Mouse (Mus musculus) embryonic facial prominence, embryonic 13.5 days (tissue): ENCODE results near the gene Stac3. TPM values are rescaled to one million over a fixed set of nuclear protein-coding genes. Genes with fewer than 3 reads are reported as not detected.

ENCODE experiments used
- ATAC-seq: fragments of 200-750 bp; cut with Nextera tagmentation; 2 replicates; pipeline ENCODE4 v1.8.0; 2017; ENCODE audit warnings: low read depth; ENCODE audit not compliant: insufficient number of reproducible peaks, insufficient read depth, low FRiP score, low TSS enrichment
- H3K27ac ChIP-seq: fragments of 300-500 bp; sonication (generic); 2 replicates; pipeline ENCODE4 v1.5.1; 2015; ENCODE audit warnings: moderate library complexity, mild to moderate bottlenecking, inconsistent platforms
- H3K27me3 ChIP-seq: fragments of 300-500 bp; sonication (generic); 2 replicates; pipeline ENCODE4 v1.6.1; 2015; ENCODE audit warnings: mild to moderate bottlenecking, inconsistent platforms
- H3K36me3 ChIP-seq: fragments of 300-500 bp; sonication (generic); 2 replicates; pipeline ENCODE4 v1.6.1; 2015; ENCODE audit warnings: mild to moderate bottlenecking, inconsistent platforms
- H3K4me1 ChIP-seq: fragments of 300-500 bp; sonication (generic); 2 replicates; pipeline ENCODE4 v1.6.1; 2015; ENCODE audit warnings: inconsistent platforms
- H3K4me2 ChIP-seq: fragments of 300-500 bp; sonication (generic); 2 replicates; pipeline ENCODE4 v1.6.1; 2015; ENCODE audit warnings: moderate library complexity, mild to moderate bottlenecking, inconsistent platforms
- H3K4me3 ChIP-seq: fragments of 300-500 bp; sonication (generic); 2 replicates; pipeline ENCODE4 v1.5.1; 2015; ENCODE audit warnings: mild to moderate bottlenecking, inconsistent platforms
- H3K9ac ChIP-seq: fragments of 300-500 bp; sonication (generic); 2 replicates; pipeline ENCODE4 v1.6.1; 2015; ENCODE audit warnings: mild to moderate bottlenecking, inconsistent platforms
- H3K9me3 ChIP-seq: fragments of 300-500 bp; sonication (generic); 2 replicates; pipeline ENCODE4 v1.6.1; 2016; ENCODE audit warnings: inconsistent platforms
- WGBS: fragments of 180-500 bp; shearing (Covaris S2); methylation state at CpG from one replicate; pipeline ENCODE4 v1.1.7; 2015; ENCODE audit warnings: mixed read lengths; 5-methylcytosine and 5-hydroxymethylcytosine counted together
- polyA plus RNA-seq: library from polyadenylated mRNA; unstranded; fragments of >200 nt; fragmentation: Nextera tagmentation; extraction: Ambion mirVana; gene quantifications from 2 replicates; pipeline ENCODE4 v1.2.1, GENCODE M21; 2015

Gene Stac3
- polyA plus RNA-seq, result 2.0 and 3.2 TPM in 2 replicates

DNA sequence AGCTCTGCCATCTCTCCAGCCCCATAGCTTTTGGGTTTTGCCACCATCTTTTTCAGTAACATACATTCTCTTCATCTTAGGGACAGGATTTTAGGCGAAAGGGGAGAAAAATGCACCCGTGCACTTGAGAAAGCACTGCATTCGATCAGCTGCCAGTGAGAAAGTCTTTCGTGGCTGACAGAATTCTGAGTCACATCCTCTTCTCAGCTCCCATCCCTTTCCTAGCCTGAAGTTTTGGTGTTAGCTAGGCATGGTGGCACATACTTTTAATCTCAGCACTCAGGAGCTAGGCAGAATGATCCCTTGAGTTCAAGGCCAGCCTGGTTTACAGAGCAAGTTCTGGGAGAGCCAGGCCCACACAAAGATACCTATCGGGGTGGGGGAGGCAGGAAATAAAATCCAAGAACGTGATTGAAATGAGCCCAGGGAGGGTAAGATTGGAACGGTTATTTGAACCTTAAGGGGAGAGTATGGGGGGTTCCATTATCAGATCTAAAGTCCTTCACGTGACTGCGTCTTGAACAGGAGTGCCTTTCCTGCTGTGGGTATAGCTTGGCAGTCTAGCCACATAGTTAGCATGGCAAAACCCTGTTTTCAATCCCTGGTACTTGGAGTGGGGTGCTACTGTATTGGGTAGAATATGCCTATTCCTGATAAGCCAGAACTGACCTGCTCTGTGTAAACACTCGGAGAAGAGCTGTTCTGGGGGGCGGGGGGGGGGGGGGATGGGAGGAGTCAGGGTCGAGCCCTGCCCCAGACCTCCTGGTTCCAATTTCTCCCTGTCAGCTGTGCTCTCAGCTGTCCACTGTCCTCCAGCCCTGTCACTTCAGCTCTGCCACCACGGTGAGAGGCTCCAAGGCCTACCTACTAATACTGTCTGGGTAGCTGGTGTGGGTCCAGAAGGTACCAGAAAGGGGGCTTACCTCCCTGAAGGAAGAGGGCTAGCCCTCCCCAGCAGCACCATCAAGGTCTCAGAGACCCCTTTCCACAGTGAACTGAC is at the start of gene Stac3:
TSS of gene Stac3 (plus strand) at position 793 of the 1,000 bp plus-strand sequence.
- Histone ChIP-seq H3K4me2 (no peak within 1 kb of the TSS), H3K27ac (no peak within 1 kb of the TSS; the same call in 1 of the 2 replicates), H3K9me3 (no peaks in the 10 kb centered on the region), H3K36me3 (peaks cover 57% of the 10 kb centered on the region), H3K27me3 (no peaks in the 10 kb centered on the region; the same call in 1 of the 2 replicates), H3K4me1 (no peaks in the 10 kb centered on the region), H3K4me3 (no peak within 1 kb of the TSS), H3K9ac (peak within 1 kb of the TSS; percentile 27; the same call in 1 of the 2 replicates)
- ATAC-seq, result no peak
- WGBS, result 61% methylated on average over 13 of the region's 13 CpGs

DNA sequence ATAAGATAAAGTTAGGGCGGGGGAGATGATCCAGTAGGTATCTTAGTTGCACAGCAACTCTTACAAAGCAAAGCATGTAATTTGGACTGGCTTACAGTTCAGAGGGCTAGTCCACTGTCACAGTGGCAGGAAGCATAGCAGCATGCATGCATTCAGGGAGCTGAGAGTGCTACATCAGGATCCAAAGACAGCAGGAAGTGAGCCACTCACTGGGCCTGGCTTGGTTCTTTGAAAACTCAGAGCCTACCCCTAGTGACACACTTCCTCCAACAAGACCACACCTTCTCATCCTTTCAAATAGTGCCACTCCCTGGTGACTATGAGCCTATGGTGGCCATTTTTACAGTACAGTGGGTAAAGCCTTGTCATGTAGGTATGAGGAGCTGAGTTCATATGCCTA is 47.8 kb upstream of the Stac3 start:
- Histone ChIP-seq H3K9ac (no peak overlapping the region), H3K4me3 (no peak overlapping the region), H3K27ac (no peak overlapping the region), H3K4me1 (no peaks in the 10 kb centered on the region), H3K36me3 (peaks cover 71% of the 10 kb centered on the region), H3K9me3 (no peaks in the 10 kb centered on the region), H3K27me3 (no peaks in the 10 kb centered on the region), H3K4me2 (no peak overlapping the region)
- WGBS, result 92% methylated on average over 1 of the region's 1 CpGs
- ATAC-seq, result no peak

DNA sequence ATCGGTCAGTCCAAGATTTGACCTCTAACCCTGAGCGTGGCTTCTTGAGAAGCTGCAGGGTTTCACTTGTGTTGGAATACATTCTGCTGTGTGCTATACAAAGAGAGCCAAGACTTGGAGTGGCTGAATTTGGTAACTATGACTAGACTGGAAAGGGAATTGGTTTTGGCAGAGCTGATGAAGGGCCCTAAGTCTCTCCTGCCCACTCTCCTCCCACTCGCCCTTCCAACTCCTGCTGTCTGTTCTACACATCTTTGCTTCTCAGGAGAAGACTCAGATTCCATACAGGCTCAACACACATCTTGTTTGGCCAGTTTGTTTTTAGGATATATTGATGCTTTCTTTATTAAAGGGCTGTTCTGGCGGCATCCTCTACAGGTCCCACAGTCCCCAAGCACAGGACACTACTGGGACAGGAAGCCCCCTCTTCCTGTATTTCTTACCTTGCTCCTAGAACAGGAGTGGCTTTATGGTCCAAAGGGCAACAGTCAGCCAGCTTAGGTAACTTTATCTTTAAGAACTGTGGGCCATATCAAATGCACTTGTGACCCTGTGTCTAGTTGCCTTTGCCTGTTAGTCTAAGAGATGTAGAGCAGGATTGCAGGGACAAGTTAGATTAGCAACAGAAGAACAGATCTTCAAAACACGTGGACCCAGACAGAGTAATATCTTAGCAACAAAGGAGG is 38.9 kb upstream of the Stac3 start:
- no peaks in the 10 kb centered on the region for H3K4me1 ChIP-seq
- no peak overlapping the region for H3K4me3 ChIP-seq
- peaks cover 71% of the 10 kb centered on the region for H3K36me3 ChIP-seq
- WGBS, result 85% methylated on average over 5 of the region's 5 CpGs
- H3K9me3 ChIP-seq, result no peaks in the 10 kb centered on the region
- ATAC-seq, result no peak
- no peak overlapping the region for H3K9ac ChIP-seq
- H3K27me3 ChIP-seq, result no peaks in the 10 kb centered on the region
- no peak overlapping the region for H3K27ac ChIP-seq
- no peak overlapping the region for H3K4me2 ChIP-seq

DNA sequence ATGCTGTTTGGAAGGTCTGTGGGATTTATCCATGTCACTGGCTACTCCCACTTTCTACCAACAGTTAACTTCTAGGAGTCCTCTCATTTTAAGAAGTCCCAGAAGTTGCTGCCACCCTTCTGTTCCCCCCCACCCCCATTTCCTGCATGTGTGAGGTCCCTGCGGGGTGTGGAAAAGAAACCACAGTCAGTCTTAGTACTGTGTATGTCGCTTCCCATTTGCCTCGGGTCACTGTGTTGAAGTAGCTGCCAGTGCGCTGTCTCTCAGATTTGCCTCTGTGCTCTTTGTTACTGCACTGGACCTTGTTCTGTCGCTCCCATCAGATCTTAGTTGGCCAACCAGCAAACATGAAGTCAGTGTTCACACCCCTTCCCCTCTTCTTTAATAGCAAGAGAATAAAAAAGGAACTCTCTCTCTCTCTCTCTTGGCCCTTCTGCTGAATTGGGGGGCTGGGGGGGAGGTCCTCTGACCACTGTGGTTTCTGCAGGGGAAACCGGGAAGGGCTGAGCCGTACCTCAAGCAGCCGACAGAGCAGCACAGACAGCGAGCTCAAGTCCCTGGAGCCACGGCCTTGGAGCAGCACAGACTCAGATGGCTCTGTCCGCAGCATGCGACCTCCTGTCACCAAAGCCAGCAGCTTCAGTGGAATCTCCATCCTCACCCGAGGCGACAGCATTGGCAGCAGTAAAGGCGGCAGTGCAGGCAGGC is 30.1 kb upstream of the Stac3 start:
- no peak for ATAC-seq
- Histone ChIP-seq H3K9ac (no peak overlapping the region), H3K4me1 (peaks cover 13% of the 10 kb centered on the region), H3K4me3 (no peak overlapping the region), H3K9me3 (no peaks in the 10 kb centered on the region), H3K27ac (peak overlapping the region; percentile 48; the same call in 1 of the 2 replicates), H3K4me2 (0 out of 2 replicates have a peak overlapping the region, but pooled peaks have one; percentile 1), H3K36me3 (peaks cover 57% of the 10 kb centered on the region), H3K27me3 (no peaks in the 10 kb centered on the region)
- WGBS, result 42% methylated on average over 15 of the region's 15 CpGs

GRCm38 (mm10) chr10:127472722-127473121 is 28.8 kb upstream of the Stac3 start:
- Histone ChIP-seq H3K4me1 (peaks cover 13% of the 10 kb centered on the region), H3K27ac (no peak overlapping the region), H3K4me2 (no peak overlapping the region), H3K9me3 (no peaks in the 10 kb centered on the region), H3K36me3 (peaks cover 67% of the 10 kb centered on the region), H3K9ac (no peak overlapping the region), H3K4me3 (no peak overlapping the region), H3K27me3 (no peaks in the 10 kb centered on the region)
- ATAC-seq, result no peak
- WGBS, result 82% methylated on average over 9 of the region's 9 CpGs

DNA sequence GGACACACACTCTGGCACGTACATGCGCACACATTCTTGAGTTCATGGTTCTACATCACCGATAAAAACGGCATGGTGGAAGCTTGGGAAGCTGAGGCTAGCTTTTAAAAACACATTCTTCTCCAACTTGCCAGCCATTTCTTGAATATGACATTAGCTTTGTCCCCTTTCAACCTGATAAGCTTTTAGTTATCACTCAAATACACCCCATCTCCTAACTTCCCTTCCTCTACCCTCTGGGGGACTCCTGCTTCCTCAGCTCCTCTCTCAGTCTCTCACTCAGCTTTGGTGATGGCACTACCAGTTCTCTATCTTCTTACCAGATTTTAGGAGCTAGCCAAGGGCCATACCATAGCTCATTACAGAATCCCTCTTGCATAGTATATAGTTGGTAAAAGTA is 26.3 kb upstream of the Stac3 start:
- H3K4me3 ChIP-seq, result no peak overlapping the region
- H3K9ac ChIP-seq, result no peak overlapping the region
- H3K27ac ChIP-seq, result no peak overlapping the region
- no peaks in the 10 kb centered on the region for H3K9me3 ChIP-seq
- H3K36me3 ChIP-seq, result peaks cover 53% of the 10 kb centered on the region
- WGBS, result 94% methylated on average over 4 of the region's 4 CpGs
- H3K4me1 ChIP-seq, result peaks cover 13% of the 10 kb centered on the region
- H3K4me2 ChIP-seq, result no peak overlapping the region
- H3K27me3 ChIP-seq, result no peaks in the 10 kb centered on the region
- no peak for ATAC-seq

DNA sequence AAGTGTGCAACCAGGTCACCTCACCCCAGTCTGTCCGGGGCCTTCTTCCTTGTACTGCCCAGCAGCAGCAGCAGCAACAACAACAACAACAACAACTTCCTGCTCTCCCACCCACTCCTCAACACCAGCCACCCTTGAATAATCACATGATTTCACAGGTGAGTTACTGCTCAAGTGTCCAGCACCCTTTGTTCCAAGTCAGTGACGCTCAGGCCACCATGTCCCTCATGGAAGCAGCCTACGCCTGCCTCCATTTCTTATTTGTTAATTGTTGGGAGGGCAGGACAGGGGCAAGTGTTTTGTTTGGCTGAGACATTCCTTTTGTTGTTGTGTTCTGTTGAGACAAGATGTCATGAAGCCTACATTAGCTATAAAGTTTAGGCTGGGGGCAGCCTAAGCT is 24.9 kb upstream of the Stac3 start:
- H3K4me3 ChIP-seq, result no peak overlapping the region
- 83% methylated on average over 3 of the region's 3 CpGs for WGBS
- no peak overlapping the region for H3K9ac ChIP-seq
- no peaks in the 10 kb centered on the region for H3K27me3 ChIP-seq
- no peak for ATAC-seq
- H3K4me1 ChIP-seq, result peaks cover 4% of the 10 kb centered on the region; the same call in 1 of the 2 replicates
- no peak overlapping the region for H3K4me2 ChIP-seq
- no peaks in the 10 kb centered on the region for H3K9me3 ChIP-seq
- peaks cover 59% of the 10 kb centered on the region for H3K36me3 ChIP-seq
- no peak overlapping the region for H3K27ac ChIP-seq

DNA sequence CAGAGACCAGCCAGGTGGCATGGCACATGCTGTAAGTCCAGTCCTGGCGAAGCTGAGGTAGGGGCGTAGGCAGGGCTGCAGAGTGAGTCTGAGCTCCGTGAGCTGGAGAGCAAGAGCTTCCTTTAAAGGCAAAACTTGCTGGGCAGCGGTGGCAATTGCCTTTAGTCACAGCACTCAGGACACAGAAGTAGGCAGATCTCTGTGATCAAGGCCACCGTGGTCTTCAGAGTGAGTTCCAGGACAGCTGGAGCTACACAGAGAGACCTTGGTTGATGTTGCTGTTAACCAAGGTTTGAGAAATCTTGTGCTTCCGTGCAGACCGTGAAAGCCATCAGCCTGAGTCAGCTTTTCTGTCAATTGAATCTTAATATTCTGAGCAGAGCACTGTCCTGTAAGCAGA is 24.2 kb upstream of the Stac3 start:
- WGBS, result 81% methylated on average over 7 of the region's 7 CpGs
- Histone ChIP-seq H3K4me3 (no peak overlapping the region), H3K9me3 (no peaks in the 10 kb centered on the region), H3K36me3 (peaks cover 58% of the 10 kb centered on the region), H3K27ac (no peak overlapping the region), H3K4me2 (no peak overlapping the region), H3K4me1 (no peaks in the 10 kb centered on the region), H3K27me3 (no peaks in the 10 kb centered on the region), H3K9ac (no peak overlapping the region)
- no peak for ATAC-seq

GRCm38 (mm10) chr10:127479131-127479530 is 22.4 kb upstream of the Stac3 start:
- no peak overlapping the region for H3K4me2 ChIP-seq
- no peak overlapping the region for H3K9ac ChIP-seq
- H3K4me3 ChIP-seq, result no peak overlapping the region
- 93% methylated on average over 4 of the region's 4 CpGs for WGBS
- ATAC-seq, result no peak
- H3K27me3 ChIP-seq, result no peaks in the 10 kb centered on the region
- no peak overlapping the region for H3K27ac ChIP-seq
- H3K9me3 ChIP-seq, result no peaks in the 10 kb centered on the region
- H3K4me1 ChIP-seq, result no peaks in the 10 kb centered on the region
- peaks cover 60% of the 10 kb centered on the region for H3K36me3 ChIP-seq

DNA sequence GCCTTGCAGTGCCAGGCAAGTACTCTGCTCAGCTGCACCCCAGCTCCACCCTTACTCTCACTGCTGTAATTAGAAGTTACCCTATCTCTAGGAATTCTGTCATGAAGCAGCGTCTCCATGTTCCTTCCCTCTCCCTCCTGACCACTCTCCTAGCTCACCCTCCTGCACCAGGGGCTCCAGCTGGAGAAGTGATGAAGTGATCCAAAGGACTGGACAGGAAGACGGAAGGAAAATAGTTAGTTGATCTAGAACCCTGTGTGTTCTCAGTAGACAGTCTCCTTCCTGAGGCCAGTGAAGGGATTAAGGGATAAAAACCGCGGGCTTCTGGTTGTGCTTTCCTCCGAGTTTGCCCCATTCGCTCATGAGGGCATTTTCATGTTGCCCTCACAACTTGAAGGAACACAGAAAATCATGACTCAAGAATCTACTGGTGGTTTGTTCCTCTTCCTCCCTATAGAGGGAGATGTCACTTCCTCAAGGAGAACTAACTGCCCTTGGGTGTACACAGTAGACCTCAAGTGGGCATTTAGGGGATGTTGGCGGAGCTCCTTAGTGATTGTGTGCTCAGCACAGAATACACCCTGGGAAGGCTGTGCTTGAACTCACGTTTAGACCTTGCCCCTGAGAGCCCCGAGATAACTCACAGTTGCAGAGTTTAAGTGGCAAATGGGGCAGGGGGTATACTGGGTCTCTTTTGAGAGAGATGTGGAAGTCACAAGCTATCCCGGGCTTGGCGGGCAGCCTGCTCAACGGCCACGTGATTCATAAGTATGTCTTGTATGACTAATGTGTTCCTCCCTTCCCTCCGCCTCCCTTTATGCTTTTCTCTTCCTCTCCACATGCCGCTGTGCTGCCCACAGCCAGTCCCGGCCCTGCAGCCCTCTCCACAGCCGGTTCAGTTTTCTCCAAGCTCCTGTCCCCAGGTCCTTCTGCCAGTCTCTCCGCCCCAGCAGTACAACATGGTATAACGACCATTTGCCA is 20.4 kb upstream of the Stac3 start:
- ATAC-seq, result no peak
- WGBS, result 85% methylated on average over 19 of the region's 19 CpGs
- Histone ChIP-seq H3K4me1 (no peaks in the 10 kb centered on the region), H3K36me3 (peaks cover 67% of the 10 kb centered on the region), H3K9me3 (no peaks in the 10 kb centered on the region), H3K4me3 (no peak overlapping the region), H3K9ac (no peak overlapping the region), H3K27me3 (no peaks in the 10 kb centered on the region), H3K4me2 (no peak overlapping the region), H3K27ac (no peak overlapping the region; the same call in 1 of the 2 replicates)
